Mouse (Mus musculus) small intestine, adult 2 months (tissue): ENCODE data around the gene Kdm6b. TPM values are rescaled to one million over a fixed set of nuclear protein-coding genes. Genes with fewer than 3 reads are reported as not detected.

Source experiments
- H3K27ac ChIP-seq: fragments of 200-500 bp; 2 replicates; pipeline ENCODE4 v1.5.1; 2012; ENCODE audit warnings: low read depth, low read length, control low read depth, inconsistent platforms; ENCODE audit not compliant: insufficient read depth
- H3K27me3 ChIP-seq: fragments of 200-500 bp; 2 replicates; pipeline ENCODE4 v1.6.1; 2012; ENCODE audit warnings: mild to moderate bottlenecking, moderate library complexity, low read length, inconsistent platforms; ENCODE audit not compliant: control insufficient read depth, insufficient read depth
- H3K36me3 ChIP-seq: fragments of 200-500 bp; 2 replicates; pipeline ENCODE4 v1.6.1; 2012; ENCODE audit warnings: mild to moderate bottlenecking, low read length, control low read depth, inconsistent platforms; ENCODE audit not compliant: control insufficient read depth, insufficient read depth
- H3K4me1 ChIP-seq: fragments of 200-500 bp; 2 replicates; pipeline ENCODE4 v1.6.1; 2012; ENCODE audit warnings: low read length, inconsistent platforms, mixed read lengths; ENCODE audit not compliant: control insufficient read depth, insufficient read depth, insufficient read length
- H3K4me3 ChIP-seq: fragments of 200-500 bp; 2 replicates; pipeline ENCODE4 v1.5.1; 2012; ENCODE audit warnings: low read depth, mild to moderate bottlenecking, control low read depth, inconsistent platforms, low read length, moderate library complexity
- CTCF ChIP-seq: fragments of 200-500 bp; IDR thresholded peaks from 2 replicates; pipeline ENCODE4 v1.5.1; 2012; ENCODE audit warnings: low read depth, mild to moderate bottlenecking, control low read depth, inconsistent platforms, low read length, moderate library complexity, mixed read lengths; ENCODE audit not compliant: insufficient replicate concordance, insufficient read length; ENCODE audit errors: extremely low read depth
- POLR2A ChIP-seq: fragments of 200-500 bp; IDR thresholded peaks from 2 replicates; pipeline ENCODE4 v1.6.1; 2012; ENCODE audit warnings: low read depth, mild to moderate bottlenecking, control low read depth, inconsistent platforms, low read length, moderate library complexity
- WGBS: fragments of 180-500 bp; shearing (Covaris S2); methylation state at CpG from one replicate; pipeline ENCODE4 v1.1.7; 2018; 5-methylcytosine and 5-hydroxymethylcytosine counted together
- polyA plus RNA-seq: library from polyadenylated mRNA; depleted of rRNA; stranded (reverse); fragments of >200 nt; gene quantifications from 2 replicates; pipeline ENCODE4 v1.2.3, GENCODE M21; 2012

The Kdm6b gene
- polyA plus RNA-seq, 1 experiment, result 35.4 TPM

DNA sequence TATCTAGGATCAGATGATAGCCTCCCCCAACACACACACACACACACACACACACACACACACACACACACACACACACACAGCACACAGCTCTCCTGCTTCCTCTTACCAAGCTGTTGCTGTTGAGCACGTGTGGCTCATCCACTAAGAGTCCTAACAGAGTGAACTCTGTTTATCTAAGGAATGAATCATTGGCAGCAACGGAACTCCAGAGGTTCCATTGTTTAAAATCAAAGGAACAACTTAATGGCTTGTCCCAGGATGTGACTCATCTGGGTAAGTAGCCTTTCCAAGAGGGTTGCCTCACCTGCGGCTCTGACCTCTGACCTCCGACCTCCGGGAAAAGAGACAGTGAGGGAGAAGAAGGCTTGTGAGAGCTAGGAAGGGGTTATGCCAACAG, 29.9 kb upstream of the Kdm6b start:
- Histone ChIP-seq H3K36me3 (no peaks in the 10 kb centered on the region), H3K27ac (peak overlapping the region; percentile 44; the same call in 1 of the 2 replicates), H3K27me3 (no peaks in the 10 kb centered on the region), H3K4me3 (no peak overlapping the region), H3K4me1 (peaks cover 10% of the 10 kb centered on the region)
- no peak for TF ChIP-seq CTCF
- TF ChIP-seq POLR2A, result no peak
- 8% methylated on average over 5 of the region's 5 CpGs for WGBS

DNA sequence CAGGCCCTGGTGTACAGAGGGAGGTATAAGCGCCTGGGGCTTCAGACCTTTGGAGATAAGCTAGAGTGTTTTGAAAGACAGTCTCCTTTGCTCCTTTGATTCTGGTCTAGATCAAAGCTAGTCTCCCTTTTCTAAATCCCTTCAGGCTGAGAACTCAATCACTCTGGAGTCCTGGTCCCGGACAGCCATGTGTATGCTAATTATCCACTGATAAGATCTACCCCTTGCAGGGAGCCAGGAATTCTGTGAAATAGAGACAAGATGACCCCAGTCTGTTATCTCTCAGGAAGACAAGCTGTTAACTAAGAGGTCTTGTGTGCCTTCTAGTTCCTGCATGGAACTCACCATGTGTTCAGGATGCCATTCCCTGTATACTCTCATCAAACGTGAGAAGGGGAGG, 23.8 kb upstream of the Kdm6b start:
- TF ChIP-seq CTCF (no peak), POLR2A (no peak)
- Histone ChIP-seq H3K27me3 (no peaks in the 10 kb centered on the region), H3K4me3 (no peak overlapping the region), H3K36me3 (no peaks in the 10 kb centered on the region), H3K27ac (no peak overlapping the region), H3K4me1 (0 out of 2 replicates have a peak, but pooled peaks cover under 1% of the 10 kb centered on the region)
- WGBS, result 65% methylated on average over 3 of the region's 3 CpGs

DNA sequence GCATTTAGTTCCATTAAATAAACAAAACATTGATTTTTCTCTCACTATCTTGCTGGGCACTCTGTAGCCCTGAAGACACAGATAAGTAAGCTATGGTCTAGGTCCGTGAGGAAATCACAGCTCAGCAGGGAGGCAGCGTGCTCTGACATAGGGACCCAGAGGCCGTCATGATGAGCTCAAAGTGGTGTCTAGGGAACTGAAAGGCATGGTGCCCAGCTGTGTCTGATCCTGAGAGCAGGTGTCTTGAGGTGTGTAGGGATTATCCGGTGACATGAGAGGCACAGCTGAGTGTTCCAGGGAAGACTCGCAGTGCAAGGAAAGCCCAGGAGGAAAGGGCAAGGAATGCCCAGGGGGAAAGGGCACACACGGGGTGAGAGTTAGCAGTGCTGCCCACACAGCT, 19.7 kb upstream of the Kdm6b start:
- H3K27ac ChIP-seq, result no peak overlapping the region
- H3K4me3 ChIP-seq, result no peak overlapping the region
- H3K36me3 ChIP-seq, result no peaks in the 10 kb centered on the region
- peaks cover 4% of the 10 kb centered on the region for H3K4me1 ChIP-seq
- no peak for TF ChIP-seq CTCF
- no peak for TF ChIP-seq POLR2A
- WGBS, result 62% methylated on average over 6 of the region's 6 CpGs
- H3K27me3 ChIP-seq, result no peaks in the 10 kb centered on the region

DNA sequence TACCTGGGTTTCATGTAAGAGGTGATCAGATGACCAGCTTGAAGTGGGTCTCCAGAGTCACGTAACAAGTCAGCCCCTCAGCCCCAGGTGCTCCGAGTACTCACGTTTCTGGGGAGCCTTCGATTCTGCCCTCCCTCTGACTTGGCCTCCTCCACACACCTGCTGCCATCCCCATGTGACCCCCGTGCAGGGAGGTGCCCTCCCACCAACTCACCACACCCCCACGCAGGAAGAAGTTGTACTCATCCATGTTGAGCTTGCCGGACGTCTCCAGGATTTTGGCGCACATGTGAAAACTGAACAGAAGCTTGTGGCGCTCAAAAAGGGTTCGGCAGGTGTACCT, 19.1 kb upstream of the Kdm6b start:
- H3K4me1 ChIP-seq, result peaks cover 4% of the 10 kb centered on the region
- H3K27me3 ChIP-seq, result no peaks in the 10 kb centered on the region
- no peak overlapping the region for H3K27ac ChIP-seq
- no peak for TF ChIP-seq CTCF
- no peak for TF ChIP-seq POLR2A
- no peaks in the 10 kb centered on the region for H3K36me3 ChIP-seq
- no peak overlapping the region for H3K4me3 ChIP-seq
- 57% methylated on average over 11 of the region's 11 CpGs for WGBS

DNA sequence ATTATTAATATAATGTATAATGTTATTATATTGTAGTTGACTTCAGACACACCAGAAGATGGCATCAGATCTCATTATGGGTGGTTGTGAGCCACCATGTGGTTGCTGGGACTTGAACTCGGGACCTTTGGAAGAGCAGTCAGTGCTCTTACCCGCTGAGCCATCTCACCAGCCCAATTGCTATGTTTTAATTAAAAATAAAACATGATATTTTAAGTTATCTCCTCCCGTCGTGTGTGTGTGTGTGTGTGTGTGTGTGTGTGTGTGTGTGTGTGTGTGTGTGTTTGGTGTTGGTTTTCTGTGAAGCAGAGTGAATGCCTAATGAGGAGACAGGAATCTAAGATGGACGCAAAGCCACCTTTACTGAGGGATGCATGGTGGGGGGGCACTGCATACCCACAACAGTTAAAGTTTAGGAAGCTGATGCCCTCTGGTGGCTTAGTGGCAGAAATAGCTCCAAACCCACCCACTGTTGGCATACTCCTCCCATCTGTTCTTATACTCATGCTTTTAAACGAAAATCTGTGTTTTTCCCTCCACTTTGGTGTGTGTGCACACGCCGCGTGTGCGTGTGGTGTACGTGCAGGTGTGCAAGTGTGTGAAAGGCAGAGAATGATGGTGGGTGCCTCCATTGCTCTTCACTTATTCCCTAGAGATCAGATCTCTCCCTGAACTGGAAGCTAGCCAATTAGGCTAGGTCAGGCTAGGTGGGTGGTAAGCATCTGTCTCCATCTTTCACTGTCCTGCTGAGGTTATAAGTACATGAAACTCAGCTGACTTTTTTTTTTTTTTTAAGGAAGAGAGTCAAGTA, 18.6 kb upstream of the Kdm6b start:
- no peak overlapping the region for H3K4me3 ChIP-seq
- WGBS, result 32% methylated on average over 11 of the region's 11 CpGs
- no peaks in the 10 kb centered on the region for H3K27me3 ChIP-seq
- TF ChIP-seq POLR2A, result no peak
- TF ChIP-seq CTCF, result peak; percentile 63; the same call in 1 of the 2 replicates
- no peak overlapping the region for H3K27ac ChIP-seq
- H3K4me1 ChIP-seq, result peaks cover 4% of the 10 kb centered on the region
- H3K36me3 ChIP-seq, result no peaks in the 10 kb centered on the region

DNA sequence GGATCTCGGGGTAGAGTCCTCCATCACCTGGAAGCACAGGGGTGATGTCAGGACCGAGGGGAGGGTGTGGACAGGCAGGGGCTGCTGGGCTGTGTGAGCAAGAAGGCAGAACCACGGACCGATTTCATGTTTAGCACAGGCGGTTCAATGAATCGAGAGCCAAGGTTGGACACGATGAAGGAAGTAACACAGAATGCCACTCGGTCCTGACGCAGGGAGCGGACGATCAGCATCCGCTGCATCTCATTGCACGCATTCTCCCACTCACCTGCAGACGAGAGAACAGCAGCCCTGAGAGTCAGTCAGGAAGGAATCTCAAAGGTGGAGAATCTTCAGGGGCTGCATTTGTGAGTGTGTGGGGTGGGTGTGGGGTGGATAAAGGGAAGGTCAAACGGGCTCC, 17.2 kb upstream of the Kdm6b start:
- Histone ChIP-seq H3K4me1 (peaks cover 4% of the 10 kb centered on the region), H3K36me3 (no peaks in the 10 kb centered on the region), H3K27me3 (no peaks in the 10 kb centered on the region), H3K4me3 (no peak overlapping the region), H3K27ac (no peak overlapping the region)
- no peak for TF ChIP-seq CTCF
- no peak for TF ChIP-seq POLR2A
- 90% methylated on average over 15 of the region's 15 CpGs for WGBS

DNA sequence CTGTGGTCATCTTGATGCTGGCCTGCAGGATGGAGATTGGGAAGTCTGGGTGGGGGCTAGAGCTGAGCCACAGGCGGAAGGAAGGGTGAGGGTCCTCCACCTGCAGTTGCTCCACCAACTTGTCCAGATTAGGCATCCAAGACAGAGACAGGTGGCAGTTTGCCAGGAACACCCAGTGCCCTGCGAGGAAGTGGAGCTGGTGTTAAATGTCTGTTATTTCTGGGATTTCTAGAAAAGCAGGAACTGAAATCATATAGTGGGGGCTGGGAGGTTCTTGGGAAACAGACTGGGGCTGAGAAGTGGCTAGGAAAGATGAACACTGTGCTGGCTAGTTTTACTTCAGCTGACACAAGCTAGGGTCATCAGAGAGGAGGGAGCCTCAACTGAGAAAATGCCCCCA, 15.8 kb upstream of the Kdm6b start:
- no peaks in the 10 kb centered on the region for H3K36me3 ChIP-seq
- H3K4me1 ChIP-seq, result peaks cover 4% of the 10 kb centered on the region
- 29% methylated on average over 2 of the region's 2 CpGs for WGBS
- peak overlapping the region; percentile 35; the same call in 1 of the 2 replicates for H3K27ac ChIP-seq
- H3K4me3 ChIP-seq, result no peak overlapping the region
- H3K27me3 ChIP-seq, result no peaks in the 10 kb centered on the region
- no peak for TF ChIP-seq CTCF
- no peak for TF ChIP-seq POLR2A
